Mouse (Mus musculus): ENCODE data around the gene Hdac9.

Gene Hdac9

DNA sequence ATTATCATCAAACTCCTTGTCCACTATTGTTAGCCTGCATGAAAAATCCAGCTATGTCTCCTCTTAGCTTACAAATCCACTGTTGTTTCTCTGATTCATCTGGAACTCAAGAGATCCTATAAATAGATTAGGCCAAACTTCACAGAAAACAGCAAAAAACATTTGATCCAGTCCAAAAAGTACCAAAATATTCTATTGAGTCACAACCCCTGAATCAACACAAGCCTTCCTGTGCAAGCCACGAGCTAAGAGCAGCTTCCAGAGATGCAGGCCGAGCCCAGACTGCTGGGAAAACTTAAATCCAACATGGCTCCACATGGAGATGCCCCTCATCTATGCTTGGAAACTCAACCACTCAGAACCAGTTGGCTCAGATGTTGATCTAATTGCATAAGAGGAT lies 113.2 kb downstream of the Hdac9 start:
- DNase-seq = no peak

DNA sequence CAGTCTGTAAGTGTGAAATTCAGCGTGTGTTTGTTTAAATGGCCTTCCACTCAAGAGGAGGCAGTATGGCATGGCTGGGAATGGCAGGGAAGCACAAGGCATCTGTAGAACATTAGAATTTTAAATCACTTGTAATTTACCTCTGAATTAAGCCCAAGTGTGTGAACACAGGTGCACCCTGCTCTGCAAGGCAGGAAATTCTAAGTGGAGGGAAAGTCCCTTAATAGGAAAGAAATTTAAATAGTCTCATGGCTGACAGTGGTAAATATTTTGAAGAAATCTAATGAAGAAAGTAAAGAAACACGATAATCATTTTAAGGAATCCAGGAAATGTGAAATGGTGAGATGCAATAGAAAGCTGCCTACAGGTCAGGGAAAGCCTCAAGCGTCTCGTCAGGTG lies 114.6 kb downstream of the Hdac9 start:
- no peak for DNase-seq

DNA sequence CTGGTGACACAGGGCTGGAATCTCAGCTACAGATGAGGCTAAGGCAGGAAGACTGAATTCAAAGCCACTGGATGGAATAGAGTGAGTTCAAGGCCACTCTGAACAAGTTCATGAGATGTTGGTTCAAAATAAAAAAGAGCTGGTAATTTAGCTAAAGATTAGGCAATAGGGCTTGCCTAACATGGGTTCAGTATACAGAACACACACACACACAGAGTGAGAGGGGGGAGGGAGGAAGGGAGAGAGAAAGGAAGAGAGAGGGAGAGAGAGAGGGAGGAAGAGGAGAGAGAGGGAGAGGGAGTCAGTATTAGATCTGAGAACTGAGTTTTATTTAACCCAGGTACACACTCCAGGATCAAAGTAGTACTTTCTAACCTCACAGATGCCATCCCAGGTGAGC lies 115.1 kb downstream of the Hdac9 start:
- no peak for DNase-seq

DNA sequence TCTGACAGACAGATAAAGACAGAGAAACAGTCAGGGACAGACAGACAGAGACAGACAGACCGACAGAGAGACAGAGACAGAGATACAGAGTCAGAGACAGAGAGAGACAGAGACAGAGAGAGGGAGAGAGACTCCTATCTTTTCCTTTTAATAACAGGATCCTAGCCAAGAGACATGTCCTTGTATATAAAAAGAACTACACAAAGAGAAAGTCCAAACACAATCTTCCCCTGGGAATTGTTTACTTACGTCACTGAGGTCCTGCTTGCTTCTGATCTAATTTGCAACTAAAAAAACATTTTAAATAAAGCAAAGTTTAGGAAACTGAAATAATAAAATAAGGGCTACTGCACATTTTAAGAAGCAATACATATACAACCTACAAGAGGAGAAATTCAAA lies 119.5 kb downstream of the Hdac9 start:
- DNase-seq = no peak

DNA sequence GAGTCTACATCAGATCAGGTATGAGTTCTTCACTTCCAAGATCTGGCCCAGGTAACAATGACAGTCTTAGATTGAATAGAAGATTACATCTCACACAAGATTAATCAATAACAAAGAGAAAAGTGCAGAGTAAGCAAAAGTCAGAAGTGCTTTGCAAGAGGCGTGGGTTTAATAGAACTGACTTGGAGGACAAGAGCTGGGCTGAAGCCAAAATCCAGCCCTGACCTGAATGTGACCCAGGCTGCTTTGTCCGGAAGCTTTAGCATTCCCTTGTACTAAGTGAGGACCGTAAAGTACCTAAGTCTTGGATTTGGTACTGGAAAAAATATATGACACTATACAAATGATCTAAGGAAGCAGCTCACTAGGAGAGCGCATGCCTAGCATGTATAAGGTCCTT lies 121.4 kb downstream of the Hdac9 start:
- no peak for DNase-seq

DNA sequence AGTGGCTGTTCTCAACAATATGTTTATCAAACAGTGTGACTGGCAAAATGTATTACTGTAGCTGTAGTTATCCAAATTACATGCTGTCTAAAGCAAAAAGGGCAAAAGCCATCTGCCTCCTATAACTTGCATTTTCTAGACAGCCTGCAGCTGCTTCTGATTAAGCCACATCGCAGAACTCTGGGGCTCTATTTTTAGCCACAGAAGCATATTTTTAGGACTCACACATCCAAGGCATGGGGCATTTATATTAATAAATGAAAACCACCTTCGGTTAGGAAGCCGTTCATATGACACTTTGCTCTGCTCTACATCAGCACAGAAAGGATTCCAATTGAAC lies 124.8 kb downstream of the Hdac9 start:
- no peak for DNase-seq

DNA sequence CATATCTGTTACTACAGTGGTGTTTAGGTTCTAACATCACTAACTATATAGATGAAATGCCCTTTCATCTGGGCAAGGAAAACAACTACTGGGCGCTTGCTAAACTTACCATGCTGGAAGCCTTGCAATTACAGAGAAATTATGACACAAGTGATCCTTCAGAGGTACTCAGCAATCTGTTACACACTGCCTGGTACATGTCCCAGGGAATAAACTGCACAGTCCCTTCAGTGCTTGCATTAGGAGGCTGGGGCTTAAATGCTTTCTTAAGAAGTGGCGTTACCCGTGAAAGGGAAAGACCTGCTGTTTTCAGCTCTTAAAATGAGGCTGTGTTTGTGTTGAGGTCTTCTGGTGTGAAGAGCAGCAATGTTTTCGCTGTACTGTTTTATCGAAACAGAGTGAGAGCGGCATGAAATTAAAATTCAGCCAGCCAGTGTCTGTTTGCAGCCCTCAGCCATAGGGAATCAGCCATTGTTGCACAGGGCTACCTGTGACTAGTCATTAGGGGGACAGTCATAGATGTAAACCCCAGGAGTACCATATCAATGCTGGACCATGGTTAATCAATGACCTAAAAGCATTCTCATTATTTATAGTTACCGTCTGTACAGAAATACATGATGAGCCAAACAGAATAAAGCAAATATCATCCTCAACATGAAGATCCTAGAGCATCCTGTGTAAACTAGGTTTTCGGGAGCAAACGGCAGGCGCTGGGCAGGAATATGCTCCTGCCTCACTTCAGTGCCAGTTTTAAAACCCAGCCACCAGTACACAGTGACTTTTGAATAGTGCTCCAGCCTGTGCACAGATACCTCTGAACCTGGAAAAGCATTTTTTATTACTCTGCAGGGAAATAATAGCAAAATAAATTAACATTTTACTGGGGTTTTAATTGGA lies 125.4 kb downstream of the Hdac9 start:
- no peak for DNase-seq

DNA sequence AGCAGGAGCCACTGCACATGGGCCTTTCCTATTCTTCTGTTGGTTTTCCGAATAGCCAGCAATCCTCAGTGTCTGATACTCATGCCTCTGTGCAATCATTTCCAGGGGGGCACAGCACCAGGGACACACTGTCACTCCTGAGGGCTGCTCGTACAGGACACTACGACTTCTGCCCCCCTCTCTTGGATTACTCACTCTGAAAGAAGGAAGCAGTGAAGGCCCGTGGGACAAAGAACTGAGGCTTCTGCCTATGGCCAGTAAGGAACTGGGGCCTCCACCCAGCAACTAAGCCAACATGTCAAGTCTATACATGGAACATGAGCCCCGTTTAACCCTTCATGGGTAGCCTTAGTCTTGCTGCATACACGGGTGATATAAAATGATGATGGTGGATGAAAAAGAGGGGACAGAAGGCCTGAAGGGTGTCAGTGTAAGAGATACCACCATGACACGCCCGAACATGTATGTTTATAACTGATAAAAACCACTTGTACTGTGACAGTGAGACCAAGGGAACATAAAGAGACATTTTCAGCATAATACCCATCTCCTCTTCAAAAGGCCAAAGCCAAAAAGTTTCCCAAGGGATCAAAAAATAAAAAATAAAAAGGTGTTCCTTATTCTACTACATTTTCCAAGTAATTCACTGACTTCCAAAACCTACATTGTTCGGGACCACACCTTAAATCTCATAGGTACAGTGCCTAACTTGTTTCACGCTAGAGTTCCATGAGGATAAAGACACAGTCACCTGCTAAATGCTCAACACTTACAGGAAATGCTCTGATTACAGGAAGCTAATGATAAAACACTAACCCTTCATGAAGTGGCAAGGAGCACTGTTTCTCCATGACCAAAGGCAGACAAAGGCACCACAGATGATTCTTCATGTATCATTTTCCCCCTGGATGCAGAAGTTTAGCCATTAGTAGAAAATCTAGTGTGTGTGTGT lies 127.6 kb downstream of the Hdac9 start:
- no peak for DNase-seq

DNA sequence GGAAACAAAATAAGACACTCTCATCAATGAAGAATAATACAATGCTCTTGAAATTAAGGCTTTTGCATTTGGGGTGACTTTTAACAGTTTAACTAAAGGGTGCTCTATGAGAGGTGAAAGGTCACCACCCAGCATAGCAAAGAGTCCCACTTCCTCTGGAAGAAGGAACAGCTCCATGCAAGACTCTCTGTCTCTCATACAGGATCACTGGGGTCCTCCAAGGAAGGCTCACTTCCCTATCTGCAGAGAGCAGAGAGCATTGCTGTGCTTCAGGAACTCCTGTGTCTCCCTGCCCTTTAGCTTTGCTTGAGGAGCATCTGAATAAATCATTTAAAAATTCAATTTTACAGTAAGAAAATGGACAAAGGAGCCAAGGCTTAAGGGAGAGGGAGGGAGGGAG lies 129.5 kb downstream of the Hdac9 start:
- DNase-seq = no peak

DNA sequence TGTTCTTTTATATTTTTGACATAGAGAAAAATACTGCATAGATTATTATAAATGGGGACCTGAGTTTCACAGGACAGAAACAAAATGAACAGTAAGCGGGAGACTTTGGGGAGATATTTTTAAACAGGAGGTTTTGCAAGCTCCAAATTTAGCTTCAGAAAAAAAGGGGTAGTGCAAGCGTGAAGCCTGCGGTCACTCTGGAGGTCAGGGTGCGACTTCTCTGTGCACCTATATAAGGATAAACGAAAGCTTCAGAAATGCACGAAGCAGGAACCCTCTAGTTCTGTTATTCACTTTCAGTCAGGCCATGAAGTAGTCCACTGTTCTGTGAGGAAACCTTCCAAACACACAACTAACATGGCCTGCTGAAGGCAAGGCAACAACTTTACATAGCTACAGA lies 133.3 kb downstream of the Hdac9 start:
- no peak for DNase-seq

DNA sequence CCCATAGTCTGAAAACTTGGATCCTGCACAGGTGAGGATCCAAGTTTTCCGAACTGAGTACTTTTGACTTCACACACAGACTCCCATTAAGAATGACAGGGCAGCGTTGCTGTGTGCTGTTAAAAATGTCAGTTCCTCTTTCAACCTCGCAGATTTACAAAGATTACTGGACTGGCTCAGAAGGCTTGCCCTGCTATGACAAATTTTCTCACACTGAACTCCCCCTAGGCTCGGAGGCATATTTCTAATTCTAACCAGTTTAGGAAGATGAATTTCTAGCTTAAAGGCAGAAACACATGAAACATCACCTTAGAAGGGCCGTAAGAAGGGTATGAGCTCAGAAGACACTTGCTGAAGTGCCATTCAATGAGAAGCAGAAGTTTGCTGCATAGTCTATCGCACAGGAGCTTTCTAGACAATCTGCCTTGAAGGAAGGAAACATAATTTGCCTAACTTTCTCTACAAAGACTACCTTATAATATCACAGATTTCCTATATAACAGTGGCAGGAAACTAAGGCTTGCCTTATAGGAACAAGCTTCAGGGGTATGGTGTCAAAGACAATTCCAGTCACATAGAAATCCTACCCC lies 137.4 kb downstream of the Hdac9 start:
- no peak for DNase-seq

DNA sequence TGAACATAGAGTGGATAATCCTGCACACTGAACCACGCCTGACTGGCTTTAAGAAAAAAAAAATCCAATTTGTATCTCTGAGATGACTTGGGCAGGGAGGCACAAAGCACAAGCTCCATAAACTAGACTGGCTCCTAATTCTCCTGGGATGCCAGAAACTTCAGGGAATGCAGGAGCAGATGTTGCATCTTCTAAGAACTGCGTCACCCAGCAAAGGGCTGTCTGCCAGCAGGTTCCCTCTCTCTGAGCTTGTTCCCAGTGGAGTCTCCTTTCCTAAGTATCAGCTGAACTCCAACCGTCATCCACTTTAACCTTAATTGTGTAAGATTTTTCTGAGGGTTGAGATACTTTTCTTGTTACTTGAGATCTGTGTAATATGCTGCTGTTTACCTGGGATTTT lies 140.7 kb downstream of the Hdac9 start:
- DNase-seq = no peak

DNA sequence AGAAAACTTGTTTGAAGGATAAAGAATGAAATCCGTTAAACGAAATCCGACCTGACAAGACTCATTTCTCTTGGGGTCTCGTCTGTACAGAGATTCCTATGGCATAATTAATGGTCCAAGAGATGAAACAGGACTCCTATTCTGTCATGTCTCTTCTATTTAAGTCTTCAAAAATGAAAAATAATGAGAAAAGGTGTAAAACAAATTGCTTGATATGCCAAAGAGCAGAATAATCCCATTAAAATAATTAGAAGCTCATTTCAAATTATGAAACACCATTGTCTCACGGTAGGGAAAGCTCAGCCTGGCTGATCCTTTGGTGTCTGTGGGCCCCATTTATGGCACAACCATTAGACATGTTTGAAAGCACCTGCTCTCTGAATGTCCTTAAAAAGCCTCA lies 142.8 kb downstream of the Hdac9 start:
- no peak for DNase-seq

DNA sequence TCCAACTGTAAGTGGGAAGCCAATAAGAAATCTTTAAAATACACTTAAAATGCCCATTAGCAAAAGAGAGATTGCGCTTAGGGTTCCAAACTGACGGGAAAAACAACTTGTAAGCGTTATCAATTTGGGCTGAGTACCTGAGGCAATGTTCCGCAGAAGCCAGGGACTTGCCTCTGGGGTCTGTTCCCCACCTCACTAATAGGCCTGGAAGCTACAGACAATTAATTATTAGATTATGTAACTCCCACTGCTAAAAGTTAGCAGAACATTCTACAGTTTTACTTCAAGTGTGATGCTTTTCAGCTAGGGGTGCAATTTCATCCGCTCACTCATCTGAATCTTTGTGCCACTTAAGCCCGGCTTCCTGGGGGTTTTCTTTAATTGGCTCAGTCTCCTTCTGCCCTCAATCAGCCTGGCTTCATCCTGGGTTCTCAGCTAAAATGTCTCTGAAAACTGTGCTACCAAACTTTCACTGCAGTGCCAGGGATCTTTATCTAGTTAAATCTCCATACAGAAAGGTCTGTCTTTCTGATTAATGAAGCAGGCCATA lies 149.6 kb downstream of the Hdac9 start:
- no peak for DNase-seq

DNA sequence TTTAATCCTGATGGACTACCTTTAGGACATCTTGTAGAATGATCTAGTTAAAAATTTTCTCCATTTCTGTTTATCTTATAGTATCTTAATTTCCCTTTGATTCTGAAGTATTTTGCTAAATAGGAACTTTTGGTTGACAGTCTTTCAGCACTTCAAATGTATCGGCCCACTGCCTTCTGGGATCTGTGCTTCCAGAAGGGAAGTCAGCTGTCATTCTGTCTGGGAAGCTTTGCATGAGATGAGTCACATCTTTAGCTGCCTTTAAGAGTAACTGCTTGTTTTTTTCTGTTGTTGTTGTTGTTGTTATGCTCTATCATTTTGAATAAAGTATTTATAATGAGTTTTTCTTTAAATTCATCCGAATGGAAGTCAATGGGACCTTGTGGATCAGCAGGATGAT lies 169.6 kb downstream of the Hdac9 start:
- DNase-seq = no peak

DNA sequence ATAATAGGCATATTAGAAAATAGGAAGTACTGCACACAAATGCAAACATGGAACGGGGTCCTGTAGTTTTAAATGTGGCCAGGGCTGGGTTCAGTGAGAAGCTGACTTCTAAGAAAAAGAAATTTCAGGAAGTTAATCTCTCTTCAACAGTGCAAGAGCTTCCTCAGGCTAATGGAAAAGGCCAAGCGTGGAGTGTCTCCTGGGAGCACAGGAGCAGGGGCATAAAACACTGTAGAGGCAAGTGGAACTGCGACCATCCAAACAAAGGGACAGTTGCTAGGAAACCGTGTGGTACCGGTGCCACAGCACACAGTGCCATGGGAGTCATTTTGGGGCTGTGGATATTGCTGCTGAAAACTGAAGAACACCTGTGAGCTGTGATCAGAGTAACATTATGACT lies 191.7 kb downstream of the Hdac9 start:
- no peak for DNase-seq

DNA sequence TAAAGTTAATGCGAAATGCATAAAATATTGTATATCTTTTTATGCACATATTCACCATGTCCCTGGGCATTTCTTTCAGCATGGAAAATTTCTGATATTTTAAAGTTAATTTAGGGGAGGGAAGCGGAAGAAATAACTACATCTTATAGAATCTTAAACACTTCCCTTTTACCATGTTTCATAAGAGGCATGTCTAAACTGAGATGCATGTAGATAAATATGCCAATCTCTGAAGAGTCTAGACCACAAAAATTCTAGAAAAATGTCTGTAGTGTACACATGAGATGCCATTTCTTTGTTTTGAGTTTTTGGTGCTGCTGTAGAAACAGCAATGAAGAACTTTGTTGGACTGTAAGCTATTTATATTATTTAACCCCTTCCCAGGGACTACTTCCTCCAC lies 192.6 kb downstream of the Hdac9 start:
- DNase-seq = no peak

DNA sequence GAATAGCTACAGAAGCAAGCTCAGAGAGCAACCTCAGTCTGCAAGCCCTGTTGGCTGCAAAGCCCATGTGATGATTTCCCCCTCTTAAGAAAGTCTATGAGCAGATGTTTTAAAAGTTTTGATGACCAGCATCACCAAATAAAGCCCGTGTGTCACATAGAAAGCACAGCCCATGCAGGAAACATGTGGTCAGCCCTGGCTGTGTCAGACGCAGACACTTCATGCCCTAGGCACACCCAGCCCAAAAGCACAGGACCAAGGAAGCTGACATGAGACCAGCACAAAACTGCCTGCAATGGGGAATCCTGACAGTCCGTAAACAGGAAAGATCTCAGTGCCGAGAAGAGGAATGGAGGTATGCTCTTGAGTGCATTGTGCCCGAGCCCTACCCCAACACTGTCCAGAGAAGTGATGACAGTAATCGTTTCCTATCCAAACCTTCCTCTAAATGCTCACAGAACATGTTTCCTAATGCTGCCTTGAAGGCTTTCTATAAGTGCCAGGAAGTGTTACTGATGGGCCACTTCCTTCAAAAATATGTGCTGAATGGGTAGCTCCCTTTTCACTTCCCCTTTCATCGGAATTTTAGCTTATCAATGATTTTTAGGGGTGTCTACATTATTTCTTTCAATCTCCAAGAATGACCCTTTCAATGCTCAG lies 193.9 kb downstream of the Hdac9 start:
- DNase-seq = no peak

DNA sequence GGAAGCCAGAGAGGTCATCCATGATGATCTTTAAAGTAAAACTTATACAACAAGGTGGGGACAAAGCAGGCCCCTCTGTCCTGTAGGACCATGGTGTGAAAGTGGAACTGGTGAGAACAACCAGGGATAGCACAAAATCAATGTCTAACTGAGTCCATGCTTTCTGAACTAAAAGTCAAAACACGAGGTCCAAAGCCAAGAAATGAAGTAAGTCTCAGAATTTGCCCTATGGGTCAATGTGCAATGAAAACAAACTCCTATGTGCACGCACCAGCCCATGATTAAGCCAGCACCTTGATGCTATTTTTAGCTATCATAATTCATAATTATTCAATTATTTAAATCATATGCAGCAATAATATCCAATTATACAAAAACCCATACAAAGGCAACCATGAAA lies 196.0 kb downstream of the Hdac9 start:
- no peak for DNase-seq

DNA sequence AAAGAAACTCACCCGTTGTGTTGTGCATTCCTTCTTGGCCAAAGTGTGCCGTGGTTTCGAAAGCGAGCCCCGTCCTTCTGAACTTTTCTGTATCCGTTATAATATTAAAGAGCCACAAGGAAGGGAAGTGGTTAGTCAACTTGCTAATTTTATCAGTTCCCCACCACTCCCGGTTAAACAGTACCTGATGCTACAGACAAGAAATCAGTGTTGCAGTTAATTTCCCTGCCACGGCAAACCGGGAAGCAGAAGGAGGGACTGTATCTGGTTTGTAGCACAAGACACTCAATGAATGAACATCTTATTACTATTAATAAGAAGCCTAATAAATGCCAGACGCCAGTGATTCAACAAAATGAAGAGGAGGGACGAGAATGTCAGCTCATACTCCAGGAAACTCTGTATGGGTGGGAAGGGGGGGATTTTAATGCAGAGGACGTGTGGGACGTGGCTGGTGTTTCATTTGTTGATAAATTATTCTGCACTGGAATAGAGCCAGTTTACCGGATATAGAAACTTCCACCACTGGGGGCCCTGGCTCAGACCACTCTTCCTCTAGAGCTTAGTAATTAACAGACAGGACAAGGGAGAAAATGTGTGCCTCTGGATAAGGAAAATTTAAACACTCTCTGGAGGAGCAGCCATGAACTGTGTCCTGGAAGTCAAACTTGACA lies 202.5 kb downstream of the Hdac9 start:
- DNase-seq = no peak

DNA sequence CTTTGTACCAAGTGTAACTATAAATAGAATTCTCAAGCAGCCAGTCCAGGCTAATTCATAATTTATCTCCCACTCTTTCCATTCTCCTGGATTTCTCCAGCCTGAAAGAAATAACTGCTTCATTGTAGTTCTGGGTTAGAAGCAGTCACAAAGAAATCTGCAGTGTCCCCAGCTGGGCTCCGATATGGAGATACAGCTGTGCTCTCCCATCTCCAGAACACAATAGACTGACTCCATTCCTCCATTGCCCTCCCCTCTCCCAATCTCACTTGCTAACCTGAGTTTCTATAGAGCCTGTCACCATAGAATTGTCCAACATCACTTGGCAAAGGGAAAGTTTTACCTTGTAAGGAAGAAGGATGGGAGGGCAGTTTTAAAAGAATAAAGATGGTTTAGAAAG lies 218.9 kb downstream of the Hdac9 start:
- DNase-seq = no peak

DNA sequence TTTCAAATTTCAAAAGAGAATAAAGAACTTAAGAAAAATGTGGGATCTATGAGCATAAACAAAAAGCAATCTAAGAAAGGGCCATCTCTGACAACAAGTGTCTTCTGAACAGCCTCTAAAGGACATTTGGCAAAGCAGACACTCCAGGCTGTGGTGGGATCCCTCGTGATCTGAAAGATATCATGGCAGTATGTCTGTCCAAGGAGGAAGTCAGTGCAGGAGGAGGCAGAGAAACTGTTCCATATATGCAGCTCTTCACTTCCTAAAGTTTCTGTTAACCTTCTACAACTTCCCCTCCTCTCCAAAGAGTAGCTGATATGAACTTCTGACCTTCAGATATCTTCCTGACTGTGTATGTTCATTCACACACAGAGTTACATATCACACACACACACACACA lies 220.2 kb downstream of the Hdac9 start:
- no peak for DNase-seq
